Mouse (Mus musculus) hindbrain, postnatal 0 days (tissue): Measurements from ENCODE around the gene 1700080O16Rik. TPM values are rescaled to one million over a fixed set of nuclear protein-coding genes. Genes with fewer than 3 reads are reported as not detected.

Source experiments
- ATAC-seq: fragments of 200-750 bp; cut with Nextera tagmentation; 2 replicates; pipeline ENCODE4 v1.8.0; 2017; ENCODE audit warnings: mild to moderate bottlenecking, moderate TSS enrichment, moderate library complexity
- DNase-seq: peaks from one replicate; pipeline ENCODE4 v3.0.0-alpha.2; 2015; ENCODE audit warnings: low spot score
- H3K27ac ChIP-seq: fragments of 300-500 bp; sonication (generic); 2 replicates; pipeline ENCODE4 v1.5.1; 2014; ENCODE audit warnings: mild to moderate bottlenecking
- H3K27me3 ChIP-seq: fragments of 300-500 bp; sonication (generic); 2 replicates; pipeline ENCODE4 v1.6.1; 2014; ENCODE audit warnings: low read length, mixed read lengths; ENCODE audit not compliant: insufficient read depth
- H3K36me3 ChIP-seq: fragments of 300-500 bp; sonication (generic); 2 replicates; pipeline ENCODE4 v1.6.1; 2014; ENCODE audit warnings: low read length, mixed read lengths; ENCODE audit not compliant: insufficient read depth
- H3K4me1 ChIP-seq: fragments of 300-500 bp; sonication (generic); 2 replicates; pipeline ENCODE4 v1.6.1; 2014; ENCODE audit warnings: antibody characterized with exemption, low read length, mixed read lengths; ENCODE audit not compliant: insufficient read depth
- H3K4me2 ChIP-seq: fragments of 300-500 bp; sonication (generic); 2 replicates; pipeline ENCODE4 v1.6.1; 2014; ENCODE audit warnings: low read depth, mild to moderate bottlenecking, low read length, moderate library complexity, mixed read lengths
- H3K4me3 ChIP-seq: fragments of 300-500 bp; sonication (generic); 2 replicates; pipeline ENCODE4 v1.5.1; 2014; ENCODE audit warnings: low read length
- H3K9ac ChIP-seq: fragments of 300-500 bp; sonication (generic); replicated peaks from 2 replicates; pipeline ENCODE4 v1.6.1; 2014; ENCODE audit warnings: mild to moderate bottlenecking, low read length, moderate library complexity, mixed read lengths
- H3K9me3 ChIP-seq: fragments of 300-500 bp; sonication (generic); 2 replicates; pipeline ENCODE4 v1.6.1; 2016; ENCODE audit warnings: low read length, mixed read lengths
- CTCF ChIP-seq: IDR thresholded peaks from 2 replicates; pipeline ENCODE4 v1.5.1; 2016; ENCODE audit warnings: antibody characterized with exemption, control low read depth, low read depth
- WGBS: fragments of 180-500 bp; shearing (Covaris S2); extraction: QIAGEN DNeasy Blood & Tissue Kit; methylation state at CpG from one replicate; pipeline ENCODE4 v1.1.7; 2014; 5-methylcytosine and 5-hydroxymethylcytosine counted together
- polyA plus RNA-seq: library from polyadenylated mRNA; unstranded; fragments of >200 nt; fragmentation: Nextera tagmentation; extraction: Ambion mirVana; gene quantifications from 2 replicates; pipeline ENCODE4 v1.2.1, GENCODE M21; 2015
- total RNA-seq: library from RNA; depleted of rRNA; stranded (reverse); fragments of >200 nt; gene quantifications from 2 replicates; pipeline ENCODE4 v1.2.3, GENCODE M21; 2014; rRNA removed

The 1700080O16Rik gene
- total and polyA plus RNA-seq, 2 experiments from 2014 or later: not detected

DNA sequence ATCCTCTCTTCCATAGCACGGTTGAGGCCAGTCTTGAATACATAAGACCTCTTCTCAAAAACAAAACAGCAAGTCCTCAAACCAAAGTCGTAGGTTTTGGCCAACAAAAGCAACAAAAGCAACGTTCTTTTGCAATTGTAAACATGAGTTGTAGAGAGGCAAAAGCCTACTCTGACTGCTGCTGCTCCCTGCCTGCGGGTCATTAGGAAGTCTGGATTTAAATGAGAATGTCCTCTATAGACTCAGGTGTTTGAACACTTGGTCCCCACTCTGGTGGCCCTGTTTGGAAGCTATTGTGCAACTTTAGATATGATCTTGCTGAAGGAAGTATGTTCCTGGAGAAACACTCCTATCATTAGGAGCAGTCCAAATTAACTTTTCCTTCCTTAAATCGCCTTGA, 34.5 kb downstream of the 1700080O16Rik start:
- H3K27ac ChIP-seq: no peak overlapping the region
- H3K4me1 ChIP-seq: no peaks in the 10 kb centered on the region
- no peak overlapping the region for H3K4me2 ChIP-seq
- no peak overlapping the region for H3K9ac ChIP-seq
- WGBS: 59% methylated on average over 5 of the region's 5 CpGs
- no peak for ATAC-seq
- H3K36me3 ChIP-seq: no peaks in the 10 kb centered on the region
- H3K9me3 ChIP-seq: no peaks in the 10 kb centered on the region
- no peak overlapping the region for H3K4me3 ChIP-seq
- no peak for DNase-seq
- no peak for TF ChIP-seq CTCF
- no peaks in the 10 kb centered on the region for H3K27me3 ChIP-seq

GRCm38 (mm10) chrX:51919091-51919490, 53.5 kb downstream of the 1700080O16Rik start:
- Histone ChIP-seq H3K4me2 (no peak overlapping the region), H3K27me3 (no peaks in the 10 kb centered on the region), H3K4me3 (no peak overlapping the region), H3K9me3 (no peaks in the 10 kb centered on the region), H3K27ac (no peak overlapping the region), H3K4me1 (no peaks in the 10 kb centered on the region), H3K36me3 (no peaks in the 10 kb centered on the region), H3K9ac (no peak overlapping the region)
- TF ChIP-seq CTCF: no peak
- ATAC-seq: no peak
- no peak for DNase-seq
- 83% methylated on average over 4 of the region's 4 CpGs for WGBS

Other genes with a start within 250 kb of the 1700080O16Rik start
- not detected in 2 replicates for gene Usp26, start 171.5 kb downstream of the 1700080O16Rik start, total RNA-seq
- gene Usp26, start 171.5 kb downstream of the 1700080O16Rik start, polyA plus RNA-seq: not detected in 2 replicates
- 3.1 and 3.2 TPM in 2 replicates for gene Gpc4, start 192.5 kb upstream of the 1700080O16Rik start, total RNA-seq
- 9.7 and 10.3 TPM in 2 replicates for gene Gpc4, start 192.5 kb upstream of the 1700080O16Rik start, polyA plus RNA-seq